Mouse (Mus musculus) cerebellum, adult 18-20 months (tissue): Measurements from ENCODE around the gene Gm3667.
"Not testable (repeated sequence)": the region's sequence is repeated elsewhere in the genome, so short reads cannot be mapped to it uniquely, and the experiment has no call there.

Experiments used
- DNase-seq, 2 experiments: peaks; one replicate each; pipeline ENCODE4 v3.0.0; 2021

Gm3667 gene

DNA sequence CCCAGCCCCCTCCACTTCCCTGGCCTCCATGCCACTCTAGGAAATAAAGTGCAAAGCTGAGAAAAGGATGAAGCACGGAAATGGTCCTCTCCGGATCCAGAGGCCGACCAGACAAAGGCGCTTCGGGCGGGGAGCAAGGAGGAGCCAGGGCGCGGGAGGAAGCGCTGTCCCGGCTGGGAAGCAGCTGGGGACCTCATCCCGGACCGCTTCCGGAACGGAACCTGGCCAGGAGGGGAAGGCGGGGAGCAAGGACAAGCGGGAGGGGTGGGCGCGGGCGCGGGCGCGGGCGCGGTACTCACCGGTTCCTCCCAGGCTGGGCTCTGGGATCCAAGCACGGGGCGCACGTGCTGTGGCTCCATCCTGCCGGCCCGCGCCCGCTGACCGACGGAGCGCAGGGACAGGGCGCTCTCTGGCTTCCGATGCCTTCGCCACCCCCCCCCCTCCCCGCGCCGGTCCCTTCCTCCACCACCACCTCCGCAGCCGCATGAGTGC, at the start of gene Gm3667:
Gm3667 (minus strand) TSS at position 442 of the 492 bp plus-strand sequence.
- not testable (repeated sequence) for DNase-seq

DNA sequence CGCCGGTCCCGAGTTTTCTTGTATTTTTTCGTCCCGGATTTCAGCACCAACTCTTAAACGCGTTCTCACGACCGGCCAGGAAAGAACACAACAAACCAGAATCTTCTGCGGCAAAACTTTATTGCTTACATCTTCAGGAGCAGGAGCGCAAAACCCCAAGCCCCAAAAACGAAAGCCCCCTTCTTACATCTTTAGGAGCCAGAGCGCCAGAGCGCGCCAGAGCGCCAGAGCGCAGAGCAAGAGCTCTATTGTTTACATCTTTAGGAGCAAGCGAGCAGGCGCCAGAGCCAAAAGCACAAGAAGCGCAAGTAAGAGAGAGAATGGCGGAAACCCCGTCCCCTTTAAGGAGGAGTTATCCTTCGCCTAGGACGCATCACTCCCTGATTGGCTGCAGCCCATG, 10.1 kb upstream of the Gm3667 start:
- peak; percentile 1 to 7 for DNase-seq

DNA sequence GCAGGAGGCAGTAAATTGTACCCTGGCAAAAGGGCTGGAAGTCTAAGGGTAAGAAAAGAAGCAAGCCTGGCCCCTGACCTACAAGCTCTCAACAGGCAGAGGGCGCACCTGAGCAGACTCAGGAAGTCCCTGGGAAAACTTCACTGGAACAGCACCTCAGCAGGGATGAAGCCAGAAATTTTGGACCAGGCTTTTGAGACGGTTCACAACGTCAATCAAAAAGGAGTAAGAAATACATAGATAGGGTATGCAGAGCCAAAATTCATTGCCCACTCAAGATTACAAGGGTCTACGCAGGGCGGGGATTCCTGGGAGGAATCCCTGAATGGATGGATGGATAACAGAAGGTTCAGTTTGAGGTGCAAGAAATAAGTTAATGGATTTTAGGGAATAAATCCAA, 951 bp downstream of the Gm3667 start:
- DNase-seq, result peak; percentile 1 to 5

DNA sequence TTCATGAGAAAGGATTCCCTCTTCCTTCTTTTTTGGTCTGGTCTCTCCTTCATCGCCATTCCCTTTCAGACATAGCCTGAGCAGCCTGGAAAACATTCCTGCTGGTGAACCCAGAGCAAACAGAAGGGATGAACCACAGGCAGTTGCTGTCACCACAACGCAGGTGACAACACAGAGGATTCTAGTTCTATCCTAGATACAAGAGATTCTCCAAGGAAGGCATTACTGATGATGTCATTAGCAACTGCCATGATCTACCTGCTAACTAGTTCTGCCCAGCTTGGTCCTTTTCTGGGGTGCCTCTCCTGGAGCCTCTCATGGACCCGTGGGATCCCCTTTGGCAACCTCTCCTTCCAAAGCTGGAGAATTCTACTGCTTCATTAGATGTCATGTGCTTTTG, 49.6 kb downstream of the Gm3667 start, which contains the start of gene Gm3642:
Gm3642 (minus strand) TSS at position 101 of the 400 bp plus-strand sequence.
- not testable (repeated sequence) for DNase-seq

DNA sequence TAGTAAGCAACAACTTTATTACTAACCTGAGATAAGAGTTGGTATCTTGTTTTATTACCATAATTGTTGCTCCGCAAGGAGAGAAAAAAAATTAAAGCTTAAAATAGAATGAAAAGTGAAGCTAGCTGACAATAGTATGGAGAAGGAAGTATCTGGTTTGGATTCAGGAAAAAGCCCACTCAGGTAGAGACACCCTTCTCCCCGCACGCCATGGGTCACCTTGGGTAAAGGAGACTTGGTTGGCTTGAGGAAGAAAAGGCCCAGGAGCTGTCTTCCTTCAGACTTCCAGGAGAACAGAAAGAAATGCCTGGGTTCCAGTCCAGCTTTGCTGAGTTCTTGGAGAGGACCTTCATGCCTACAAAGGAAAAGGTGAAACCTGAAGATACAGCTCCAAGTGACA, 66.5 kb downstream of the Gm3667 start:
- not testable (repeated sequence) for DNase-seq
